Mouse (Mus musculus): ENCODE measurements around the gene Aicda. TPM values are rescaled to one million over a fixed set of nuclear protein-coding genes. Genes with fewer than 3 reads are reported as not detected.

Gene Aicda
- polyA plus RNA-seq, 1 experiment from 2014 or later, result 0.45 TPM

GRCm38 (mm10) chr6:122604260-122604659 is 50.7 kb downstream of the Aicda start:
- Histone ChIP-seq H3K4me3 (no peak overlapping the region), H3K4me2 (replicated peaks) (no peak overlapping the region), H3K27ac (replicated peaks) (no peak overlapping the region)

DNA sequence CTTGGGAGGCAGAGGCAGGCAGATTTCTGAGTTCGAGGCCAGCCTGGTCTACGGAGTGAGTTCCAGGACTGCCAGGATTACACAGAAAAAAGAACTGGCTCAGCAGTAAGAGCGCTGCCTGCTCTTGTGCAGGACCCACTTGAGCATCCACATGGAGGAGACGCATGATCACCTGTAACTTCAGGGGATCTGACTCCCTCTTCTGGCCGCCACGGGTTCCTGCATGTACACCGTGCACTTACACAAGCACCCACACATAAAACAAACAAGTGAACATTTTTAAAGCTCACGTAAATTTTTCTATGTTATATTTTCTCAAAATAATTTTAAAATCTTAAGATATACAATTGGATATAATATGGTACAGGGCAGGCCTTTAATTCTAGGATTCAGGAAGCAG is 51.9 kb downstream of the Aicda start:
- Histone ChIP-seq H3K9me3 (no peaks in the 10 kb centered on the region), H3K9ac (replicated peaks) (no peak overlapping the region), H3K27ac (replicated peaks) (no peak overlapping the region), H3K4me2 (replicated peaks) (no peak overlapping the region), H3K4me3 (no peak overlapping the region), H3K36me3 (no peaks in the 10 kb centered on the region), H3K4me1 (peaks cover 9% of the 10 kb centered on the region), H3K27me3 (no peaks in the 10 kb centered on the region)
- no peak for ATAC-seq (replicated peaks)
- WGBS, result 94% methylated on average over 8 of the region's 8 CpGs

More at GRCm38 (mm10) chr6:122604260-122604659, 50.7 kb downstream of the Aicda start:
- no peaks in the 10 kb centered on the region for H3K27me3 ChIP-seq
- peaks cover 9% of the 10 kb centered on the region for H3K4me1 ChIP-seq
- no peaks in the 10 kb centered on the region for H3K36me3 ChIP-seq
- no peak for ATAC-seq (replicated peaks)
- H3K9ac ChIP-seq (replicated peaks), result no peak overlapping the region
- no peaks in the 10 kb centered on the region for H3K9me3 ChIP-seq

DNA sequence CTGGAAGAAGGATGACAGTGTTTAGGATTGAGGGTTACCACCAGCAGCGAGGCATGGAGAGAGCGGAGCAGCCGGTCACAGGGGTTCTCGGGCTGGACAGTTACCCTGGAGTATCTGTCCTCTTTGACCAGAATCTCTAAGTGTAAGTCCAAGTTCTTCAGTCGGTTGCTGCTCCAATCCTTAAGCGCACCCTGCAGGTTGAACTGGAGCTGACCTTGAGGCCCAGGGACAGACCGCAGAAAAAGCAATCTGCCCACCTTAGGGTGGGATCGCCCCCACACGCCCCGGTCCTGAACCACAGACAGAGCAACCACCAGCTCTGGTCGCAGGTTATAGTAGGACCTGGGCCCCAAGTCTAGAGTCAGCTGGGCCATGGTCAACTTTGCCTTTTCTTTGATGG is 53.1 kb downstream of the Aicda start:
- Histone ChIP-seq H3K4me1 (peaks cover 9% of the 10 kb centered on the region), H3K4me2 (replicated peaks) (no peak overlapping the region), H3K4me3 (no peak overlapping the region), H3K27ac (replicated peaks) (no peak overlapping the region), H3K36me3 (no peaks in the 10 kb centered on the region), H3K9me3 (no peaks in the 10 kb centered on the region), H3K27me3 (no peaks in the 10 kb centered on the region), H3K9ac (replicated peaks) (no peak overlapping the region)
- no peak for ATAC-seq (replicated peaks)
- 97% methylated on average over 11 of the region's 11 CpGs for WGBS

DNA sequence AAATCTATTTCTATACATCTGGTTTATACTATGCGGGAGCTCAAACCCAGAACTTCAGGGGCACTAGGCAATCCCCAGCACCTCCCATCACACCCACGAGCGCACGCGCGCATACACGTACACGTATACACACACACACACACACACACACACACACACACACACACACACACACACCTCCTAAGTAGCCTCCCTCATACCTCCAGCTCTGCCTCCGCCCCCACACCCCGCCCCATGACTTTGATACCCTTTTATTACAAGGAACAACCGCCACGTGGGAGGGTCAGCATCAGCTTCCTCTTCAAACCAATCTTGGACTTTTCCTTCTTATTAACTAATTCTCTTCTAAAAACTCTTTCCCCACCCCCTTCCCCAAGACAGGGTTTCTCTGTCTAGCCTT is 54.1 kb downstream of the Aicda start:
- Histone ChIP-seq H3K4me2 (replicated peaks) (no peak overlapping the region), H3K27me3 (no peaks in the 10 kb centered on the region), H3K9ac (replicated peaks) (no peak overlapping the region), H3K36me3 (no peaks in the 10 kb centered on the region), H3K27ac (replicated peaks) (no peak overlapping the region), H3K9me3 (no peaks in the 10 kb centered on the region), H3K4me1 (peaks cover under 1% of the 10 kb centered on the region; the same call in 1 of the 2 replicates), H3K4me3 (no peak overlapping the region)
- 94% methylated on average over 12 of the region's 12 CpGs for WGBS
- ATAC-seq (replicated peaks), result no peak

DNA sequence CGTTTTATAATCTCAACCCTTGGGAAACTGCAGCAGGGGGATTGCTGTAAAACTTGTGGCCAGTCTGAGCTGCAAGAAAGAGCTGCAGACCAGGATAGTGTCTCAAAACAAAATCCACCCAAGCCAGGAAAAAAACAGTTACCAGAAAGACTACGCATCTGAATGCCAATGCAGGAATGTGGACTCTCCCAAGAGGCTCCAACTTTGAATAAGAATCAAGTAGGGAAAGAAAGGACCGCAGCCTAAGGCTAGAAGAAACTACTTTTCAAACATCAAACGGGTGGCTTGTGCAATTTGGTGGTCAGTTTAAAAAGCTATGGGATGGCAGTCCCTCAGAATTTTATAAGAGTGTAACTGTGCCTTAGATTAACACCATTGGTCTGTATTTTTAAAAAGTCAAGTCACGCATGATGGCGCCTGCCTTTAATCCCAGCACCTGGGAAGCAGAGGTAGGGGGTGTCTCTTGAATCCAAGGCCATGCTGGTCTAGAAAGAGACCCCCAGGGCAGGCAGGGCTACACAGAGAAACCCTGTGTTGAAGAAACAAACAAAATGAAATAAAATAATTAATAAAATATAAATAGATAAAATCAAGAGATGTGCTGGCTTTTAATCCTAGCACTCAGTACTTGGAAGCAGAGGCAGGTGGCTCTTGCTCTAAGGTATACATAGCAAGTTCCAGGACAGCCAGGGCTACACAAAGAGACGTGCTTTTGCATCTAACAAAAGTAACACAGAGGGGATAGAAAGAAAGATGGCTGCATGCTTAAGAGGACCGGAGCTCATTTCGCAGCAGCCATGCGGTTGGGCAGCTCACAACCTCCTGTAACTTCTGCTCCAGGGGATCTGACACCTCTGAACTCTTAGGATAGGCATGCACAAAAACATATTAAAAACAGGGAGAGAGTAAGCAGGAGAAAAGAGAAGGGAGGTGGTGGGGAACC is 55.1 kb downstream of the Aicda start:
- Histone ChIP-seq H3K4me3 (no peak overlapping the region), H3K4me1 (no peaks in the 10 kb centered on the region), H3K9me3 (no peaks in the 10 kb centered on the region), H3K4me2 (replicated peaks) (no peak overlapping the region), H3K27ac (replicated peaks) (no peak overlapping the region), H3K36me3 (no peaks in the 10 kb centered on the region), H3K27me3 (no peaks in the 10 kb centered on the region), H3K9ac (replicated peaks) (no peak overlapping the region)
- WGBS, result 75% methylated on average over 10 of the region's 10 CpGs
- ATAC-seq (replicated peaks), result no peak

DNA sequence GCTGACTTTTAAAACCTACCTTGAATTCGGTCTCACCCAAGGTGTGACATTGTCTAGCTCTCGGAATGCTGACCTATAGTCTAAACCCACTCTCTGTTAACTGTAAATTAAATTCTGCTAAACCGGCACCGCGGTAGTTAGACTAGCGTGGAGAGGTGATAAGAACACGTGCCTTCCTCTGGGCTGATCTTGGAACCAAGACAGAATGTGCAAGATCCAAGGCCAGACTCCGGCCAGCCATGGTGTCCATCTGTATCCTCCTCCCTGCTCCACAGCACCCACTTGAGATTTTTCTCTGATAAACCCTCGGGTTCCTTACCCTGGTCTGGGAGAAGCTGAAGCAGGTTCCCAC is 55.8 kb downstream of the Aicda start:
- Histone ChIP-seq H3K4me1 (no peaks in the 10 kb centered on the region), H3K4me3 (no peak overlapping the region), H3K27ac (replicated peaks) (no peak overlapping the region), H3K36me3 (no peaks in the 10 kb centered on the region), H3K9ac (replicated peaks) (no peak overlapping the region), H3K27me3 (no peaks in the 10 kb centered on the region), H3K4me2 (replicated peaks) (no peak overlapping the region), H3K9me3 (no peaks in the 10 kb centered on the region)
- WGBS, result 80% methylated on average over 9 of the region's 9 CpGs
- no peak for ATAC-seq (replicated peaks)

GRCm38 (mm10) chr6:122609771-122610170 is 56.2 kb downstream of the Aicda start, which contains the start of gene Gdf3:
Gene Gdf3 (minus strand): TSS chr6:122610087.
- no peak for ATAC-seq (replicated peaks)

DNA sequence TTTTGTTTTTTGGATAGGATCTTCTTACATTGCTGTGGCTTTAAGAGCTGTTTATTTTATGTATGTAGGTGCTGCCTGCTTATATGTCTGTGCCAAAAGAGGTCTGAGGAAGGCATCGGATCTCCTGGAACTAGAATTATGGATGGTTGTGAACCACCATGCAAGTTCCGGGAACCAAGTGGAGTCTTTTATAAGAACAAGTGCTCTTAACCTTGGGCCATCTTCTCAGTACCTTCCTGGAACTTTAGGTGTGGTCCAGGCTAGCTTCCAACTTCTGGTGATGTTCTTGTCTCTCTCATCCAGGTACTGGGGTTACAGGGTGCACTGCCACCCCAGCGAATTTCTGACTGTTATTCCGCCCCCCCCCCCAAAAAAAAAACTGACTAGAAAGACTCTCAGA is 58.8 kb downstream of the Aicda start:
- WGBS, result 88% methylated on average over 4 of the region's 4 CpGs

More at GRCm38 (mm10) chr6:122609771-122610170, 56.2 kb downstream of the Aicda start, which contains the start of gene Gdf3:
- no peaks in the 10 kb centered on the region for H3K27me3 ChIP-seq
- no peaks in the 10 kb centered on the region for H3K9me3 ChIP-seq
- H3K27ac ChIP-seq (replicated peaks), result no peak within 1 kb of the TSS
- H3K36me3 ChIP-seq, result no peaks in the 10 kb centered on the region
- H3K9ac ChIP-seq (replicated peaks), result no peak within 1 kb of the TSS
- H3K4me3 ChIP-seq, result no peak within 1 kb of the TSS
- no peaks in the 10 kb centered on the region for H3K4me1 ChIP-seq
- no peak within 1 kb of the TSS for H3K4me2 ChIP-seq (replicated peaks)
- WGBS, result 61% methylated on average over 14 of the region's 14 CpGs

More for the DNA sequence above, 58.8 kb downstream of the Aicda start:
- Histone ChIP-seq H3K27ac (replicated peaks) (no peak overlapping the region), H3K4me3 (no peak overlapping the region), H3K9me3 (no peaks in the 10 kb centered on the region), H3K36me3 (no peaks in the 10 kb centered on the region), H3K4me2 (replicated peaks) (no peak overlapping the region), H3K27me3 (no peaks in the 10 kb centered on the region), H3K4me1 (no peaks in the 10 kb centered on the region), H3K9ac (replicated peaks) (no peak overlapping the region)
- no peak for ATAC-seq (replicated peaks)

Other genes with a start within 250 kb of the Aicda start
- gene M6pr, start 245.1 kb upstream of the Aicda start, polyA plus RNA-seq (2015; fragmentation: Nextera tagmentation; extraction: Ambion mirVana), result 55.1 and 55.8 TPM in 2 replicates
- 34.2 and 36.1 TPM in 2 replicates for gene Phc1, start 213.2 kb upstream of the Aicda start, polyA plus RNA-seq (2015; fragmentation: Nextera tagmentation; extraction: Ambion mirVana)
- gene Rimklb, start 55.0 kb upstream of the Aicda start, polyA plus RNA-seq (2015; fragmentation: Nextera tagmentation; extraction: Ambion mirVana), result 98.3 and 106 TPM in 2 replicates
- 0.72 and 1.8 TPM in 2 replicates for gene Mfap5, start 48.0 kb upstream of the Aicda start, polyA plus RNA-seq (2015; fragmentation: Nextera tagmentation; extraction: Ambion mirVana)
- gene Apobec1, start 48.6 kb downstream of the Aicda start, polyA plus RNA-seq (2015; fragmentation: Nextera tagmentation; extraction: Ambion mirVana), result 4.5 and 4.9 TPM in 2 replicates
- gene Gdf3, start 56.3 kb downstream of the Aicda start, polyA plus RNA-seq (2015; fragmentation: Nextera tagmentation; extraction: Ambion mirVana), result not detected in 2 replicates
- gene Dppa3, start 72.6 kb downstream of the Aicda start, polyA plus RNA-seq (2015; fragmentation: Nextera tagmentation; extraction: Ambion mirVana), result not detected in 2 replicates
- gene Nanog, start 153.7 kb downstream of the Aicda start, polyA plus RNA-seq (2015; fragmentation: Nextera tagmentation; extraction: Ambion mirVana), result 0.09 and 0.29 TPM in 2 replicates
- gene Slc2a3, start 247.8 kb downstream of the Aicda start, polyA plus RNA-seq (2015; fragmentation: Nextera tagmentation; extraction: Ambion mirVana), result 19.9 and 20.5 TPM in 2 replicates

Measured in forebrain, embryonic 15.5 days (tissue).